Mouse (Mus musculus) heart, embryonic 12.5 days (tissue): ENCODE data around the gene Wasf1. TPM values are rescaled to one million over a fixed set of nuclear protein-coding genes. Genes with fewer than 3 reads are reported as not detected.
A peak's percentile ranks its signal among the peaks of the same experiment; 100 is the strongest.

ENCODE experiments used
- ATAC-seq: fragments of 200-750 bp; cut with Nextera tagmentation; 2 replicates; pipeline ENCODE4 v1.8.0; 2017; ENCODE audit warnings: moderate TSS enrichment, moderate library complexity; ENCODE audit not compliant: insufficient number of reproducible peaks, low FRiP score
- H3K27ac ChIP-seq: fragments of 300-500 bp; sonication (generic); 2 replicates; pipeline ENCODE4 v1.5.1; 2016; ENCODE audit warnings: mild to moderate bottlenecking, moderate library complexity; ENCODE audit not compliant: poor library complexity, severe bottlenecking
- H3K27me3 ChIP-seq: fragments of 300-500 bp; sonication (generic); replicated peaks from 2 replicates; pipeline ENCODE4 v1.6.1; 2016; ENCODE audit warnings: mild to moderate bottlenecking, moderate library complexity
- H3K36me3 ChIP-seq: fragments of 300-500 bp; sonication (generic); 2 replicates; pipeline ENCODE4 v1.6.1; 2016; ENCODE audit warnings: mild to moderate bottlenecking, moderate library complexity
- H3K4me1 ChIP-seq: fragments of 300-500 bp; sonication (generic); replicated peaks from 2 replicates; pipeline ENCODE4 v1.6.1; 2016; ENCODE audit warnings: mild to moderate bottlenecking
- H3K4me2 ChIP-seq: fragments of 300-500 bp; sonication (generic); 2 replicates; pipeline ENCODE4 v1.6.1; 2016; ENCODE audit warnings: mild to moderate bottlenecking, moderate library complexity
- H3K4me3 ChIP-seq: fragments of 300-500 bp; sonication (generic); 2 replicates; pipeline ENCODE4 v1.5.1; 2016; ENCODE audit warnings: mild to moderate bottlenecking
- H3K9ac ChIP-seq: fragments of 300-500 bp; sonication (generic); 2 replicates; pipeline ENCODE4 v1.6.1; 2016; ENCODE audit warnings: mild to moderate bottlenecking, moderate library complexity
- H3K9me3 ChIP-seq: fragments of 300-500 bp; sonication (generic); replicated peaks from 2 replicates; pipeline ENCODE4 v1.6.1; 2016; ENCODE audit warnings: mild to moderate bottlenecking, moderate library complexity
- WGBS: fragments of 180-500 bp; shearing (Covaris S2); methylation state at CpG from one replicate; pipeline ENCODE4 v1.1.7; 2016; 5-methylcytosine and 5-hydroxymethylcytosine counted together
- polyA plus RNA-seq: library from polyadenylated mRNA; unstranded; fragments of >200 nt; fragmentation: Nextera tagmentation; extraction: Ambion mirVana; gene quantifications from 2 replicates; pipeline ENCODE4 v1.2.1, GENCODE M21; 2016

Wasf1 gene
- polyA plus RNA-seq, 1 experiment from 2014 or later, result 17.1 TPM

DNA sequence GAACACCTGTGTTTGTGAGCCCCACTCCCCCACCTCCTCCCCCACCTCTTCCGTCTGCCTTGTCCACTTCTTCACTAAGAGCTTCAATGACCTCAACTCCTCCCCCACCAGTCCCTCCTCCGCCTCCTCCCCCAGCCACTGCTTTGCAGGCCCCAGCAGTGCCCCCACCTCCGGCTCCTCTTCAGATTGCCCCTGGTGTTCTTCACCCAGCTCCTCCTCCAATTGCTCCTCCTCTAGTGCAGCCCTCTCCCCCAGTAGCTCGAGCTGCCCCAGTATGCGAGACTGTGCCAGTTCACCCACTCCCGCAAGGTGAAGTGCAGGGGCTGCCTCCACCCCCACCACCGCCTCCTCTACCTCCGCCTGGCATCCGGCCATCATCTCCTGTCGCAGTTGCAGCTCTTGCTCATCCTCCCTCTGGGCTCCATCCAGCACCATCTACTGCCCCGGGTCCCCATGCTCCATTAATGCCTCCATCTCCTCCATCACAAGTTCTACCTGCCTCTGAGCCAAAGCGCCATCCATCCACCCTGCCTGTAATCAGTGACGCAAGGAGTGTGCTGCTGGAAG is 53.0 kb downstream of the Wasf1 start:
- no peak overlapping the region for H3K4me3 ChIP-seq
- H3K27me3 ChIP-seq, result no peaks in the 10 kb centered on the region
- no peak overlapping the region for H3K9ac ChIP-seq
- WGBS, result 71% methylated on average over 13 of the region's 13 CpGs
- 0 out of 2 replicates have a peak, but pooled peaks cover 4% of the 10 kb centered on the region for H3K4me1 ChIP-seq
- ATAC-seq, result no peak
- H3K27ac ChIP-seq, result no peak overlapping the region
- peaks cover 48% of the 10 kb centered on the region for H3K36me3 ChIP-seq
- H3K9me3 ChIP-seq, result no peaks in the 10 kb centered on the region
- no peak overlapping the region for H3K4me2 ChIP-seq

DNA sequence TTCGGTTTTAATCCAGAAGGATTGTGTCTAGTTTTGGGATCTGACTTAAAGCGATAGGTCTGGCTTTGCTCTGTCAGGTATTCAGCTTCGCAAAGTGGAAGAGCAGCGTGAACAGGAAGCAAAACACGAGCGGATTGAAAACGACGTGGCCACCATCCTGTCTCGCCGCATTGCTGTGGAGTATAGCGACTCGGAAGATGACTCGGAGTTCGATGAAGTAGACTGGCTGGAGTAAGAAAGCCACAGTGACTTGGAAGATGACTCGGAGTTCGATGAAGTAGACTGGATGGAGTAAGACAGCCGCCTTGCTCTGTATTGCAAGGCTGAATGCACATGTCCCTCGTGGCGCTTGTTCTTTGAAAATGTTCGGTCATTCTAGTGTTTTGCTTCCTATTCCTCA is 54.3 kb downstream of the Wasf1 start:
- no peak overlapping the region for H3K27ac ChIP-seq
- H3K9me3 ChIP-seq, result no peaks in the 10 kb centered on the region
- no peak for ATAC-seq
- H3K4me3 ChIP-seq, result no peak overlapping the region
- WGBS, result 92% methylated on average over 20 of the region's 20 CpGs
- no peak overlapping the region for H3K4me2 ChIP-seq
- H3K36me3 ChIP-seq, result peaks cover 38% of the 10 kb centered on the region
- H3K4me1 ChIP-seq, result 0 out of 2 replicates have a peak, but pooled peaks cover 4% of the 10 kb centered on the region
- no peak overlapping the region for H3K9ac ChIP-seq
- no peaks in the 10 kb centered on the region for H3K27me3 ChIP-seq

DNA sequence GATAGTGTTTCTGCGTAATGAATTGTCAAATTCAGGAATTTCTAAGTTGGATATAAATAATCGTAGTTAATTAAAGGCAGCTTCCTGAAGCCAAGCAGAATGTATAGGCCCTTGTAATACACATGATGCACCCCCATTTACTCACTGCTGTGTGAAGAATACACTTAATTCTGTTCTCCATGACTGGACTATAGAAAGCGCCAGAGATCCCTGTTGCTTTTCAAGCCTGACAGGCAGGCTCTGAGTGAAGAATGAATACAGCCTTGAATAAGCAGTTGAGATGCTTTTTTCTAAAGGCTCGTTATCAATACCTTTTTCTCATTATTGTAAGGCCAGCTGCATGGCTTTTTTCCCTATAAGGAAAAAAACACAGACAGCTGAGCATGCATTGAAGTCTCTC is 59.4 kb downstream of the Wasf1 start:
- Histone ChIP-seq H3K27ac (no peak overlapping the region), H3K9me3 (no peaks in the 10 kb centered on the region), H3K4me2 (no peak overlapping the region), H3K36me3 (peaks cover 18% of the 10 kb centered on the region), H3K27me3 (no peaks in the 10 kb centered on the region), H3K9ac (no peak overlapping the region), H3K4me3 (no peak overlapping the region), H3K4me1 (no peaks in the 10 kb centered on the region)
- no peak for ATAC-seq
- 77% methylated on average over 4 of the region's 4 CpGs for WGBS

DNA sequence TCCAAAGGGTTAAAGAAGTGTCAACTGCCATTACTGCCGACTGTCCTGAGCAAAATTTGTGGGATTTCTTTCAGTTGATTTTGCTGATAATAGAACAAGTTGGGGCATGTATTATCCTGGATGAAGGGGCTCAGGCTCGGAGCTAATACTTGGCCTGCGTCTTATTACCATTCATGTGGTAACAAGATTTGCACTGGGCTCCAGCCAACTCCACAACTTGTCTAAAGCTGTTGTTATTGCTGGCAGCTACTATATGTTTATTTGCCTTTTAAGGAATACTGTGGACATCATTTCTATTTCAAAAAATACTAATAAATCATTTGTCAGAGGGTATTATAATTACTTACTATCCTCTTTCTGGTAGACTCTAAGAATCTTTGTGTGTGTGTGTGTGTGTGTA is 66.9 kb downstream of the Wasf1 start:
- Histone ChIP-seq H3K4me2 (no peak overlapping the region), H3K9me3 (no peaks in the 10 kb centered on the region), H3K27me3 (no peaks in the 10 kb centered on the region), H3K4me3 (no peak overlapping the region), H3K36me3 (0 out of 2 replicates have a peak, but pooled peaks cover 4% of the 10 kb centered on the region), H3K27ac (no peak overlapping the region; the same call in 1 of the 2 replicates), H3K9ac (no peak overlapping the region), H3K4me1 (peaks cover 5% of the 10 kb centered on the region; the same call in 1 of the 2 replicates)
- ATAC-seq, result no peak
- 77% methylated on average over 3 of the region's 3 CpGs for WGBS

DNA sequence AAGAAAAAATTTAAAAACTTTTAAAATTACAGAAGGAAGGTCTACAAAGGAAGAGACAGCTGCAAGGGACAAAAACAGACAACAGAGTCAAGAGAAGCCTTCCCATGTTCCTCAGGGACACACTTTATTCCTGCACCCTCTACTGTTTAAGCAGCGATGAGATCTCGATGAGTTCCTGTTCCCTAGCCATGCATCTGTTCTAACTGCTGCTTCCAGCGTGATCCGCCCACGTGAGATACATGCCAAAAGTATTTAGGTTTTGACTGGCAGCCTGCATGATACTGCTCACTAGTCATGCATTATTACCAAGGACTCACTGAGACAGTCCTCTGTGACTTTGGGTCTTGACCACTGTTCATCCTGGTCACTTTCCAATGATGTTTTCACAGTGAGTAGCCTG is 72.9 kb downstream of the Wasf1 start:
- no peak overlapping the region for H3K4me3 ChIP-seq
- no peak overlapping the region for H3K9ac ChIP-seq
- H3K27me3 ChIP-seq, result no peaks in the 10 kb centered on the region
- H3K36me3 ChIP-seq, result 0 out of 2 replicates have a peak, but pooled peaks cover 3% of the 10 kb centered on the region
- no peak overlapping the region for H3K4me2 ChIP-seq
- H3K4me1 ChIP-seq, result no peaks in the 10 kb centered on the region
- WGBS, result 84% methylated on average over 5 of the region's 5 CpGs
- no peak for ATAC-seq
- no peak overlapping the region for H3K27ac ChIP-seq
- peaks cover 4% of the 10 kb centered on the region for H3K9me3 ChIP-seq

GRCm38 (mm10) chr10:40961365-40961764 is 78.1 kb downstream of the Wasf1 start:
- no peak for ATAC-seq
- Histone ChIP-seq H3K36me3 (0 out of 2 replicates have a peak, but pooled peaks cover 3% of the 10 kb centered on the region), H3K27ac (no peak overlapping the region), H3K9me3 (peaks cover 4% of the 10 kb centered on the region), H3K4me2 (no peak overlapping the region), H3K4me1 (no peaks in the 10 kb centered on the region), H3K27me3 (no peaks in the 10 kb centered on the region), H3K9ac (no peak overlapping the region), H3K4me3 (no peak overlapping the region)
- WGBS, result 38% methylated on average over 6 of the region's 6 CpGs

- H3K36me3 ChIP-seq, result 0 out of 2 replicates have a peak, but pooled peaks cover 3% of the 10 kb centered on the region
- H3K9ac ChIP-seq, result no peak overlapping the region
- no peak overlapping the region for H3K27ac ChIP-seq
- H3K4me1 ChIP-seq, result no peaks in the 10 kb centered on the region
- H3K4me2 ChIP-seq, result no peak overlapping the region
- no peak for ATAC-seq
- H3K4me3 ChIP-seq, result no peak overlapping the region
- peaks cover 4% of the 10 kb centered on the region for H3K9me3 ChIP-seq
- no peaks in the 10 kb centered on the region for H3K27me3 ChIP-seq
- WGBS, result 83% methylated on average over 4 of the region's 4 CpGs
These were observed 78.7 kb downstream of the Wasf1 start for GRCm38 (mm10) chr10:40962008-40962407.

GRCm38 (mm10) chr10:40964546-40964945 is 81.3 kb downstream of the Wasf1 start:
- no peak overlapping the region for H3K4me3 ChIP-seq
- WGBS, result 63% methylated on average over 4 of the region's 4 CpGs
- no peaks in the 10 kb centered on the region for H3K36me3 ChIP-seq
- H3K27me3 ChIP-seq, result no peaks in the 10 kb centered on the region
- H3K4me2 ChIP-seq, result no peak overlapping the region
- no peak overlapping the region for H3K27ac ChIP-seq
- H3K9ac ChIP-seq, result no peak overlapping the region
- no peaks in the 10 kb centered on the region for H3K9me3 ChIP-seq
- no peak for ATAC-seq
- peaks cover 4% of the 10 kb centered on the region for H3K4me1 ChIP-seq

DNA sequence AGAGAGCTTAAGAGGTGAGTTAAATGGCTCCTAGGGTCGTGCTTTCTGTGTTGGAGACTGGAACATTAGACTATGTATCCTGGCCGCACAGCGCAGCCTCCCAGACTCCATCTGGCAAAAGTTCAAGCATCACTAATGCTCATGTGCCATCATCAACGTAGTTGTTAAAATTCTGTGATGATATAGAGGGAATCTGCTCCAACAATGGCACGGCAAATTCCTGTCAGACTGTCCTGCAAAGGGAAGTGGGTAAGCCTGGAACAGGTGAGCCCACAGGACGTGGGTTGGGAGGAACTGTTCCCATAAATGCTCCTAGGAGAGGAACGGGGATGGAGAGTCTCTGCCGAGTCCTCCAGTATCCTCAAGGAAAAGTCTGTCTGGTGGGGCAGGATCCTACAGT is 85.3 kb downstream of the Wasf1 start:
- Histone ChIP-seq H3K4me1 (peaks cover 10% of the 10 kb centered on the region), H3K9me3 (no peaks in the 10 kb centered on the region), H3K9ac (no peak overlapping the region), H3K4me3 (no peak overlapping the region), H3K27ac (no peak overlapping the region), H3K27me3 (no peaks in the 10 kb centered on the region), H3K36me3 (no peaks in the 10 kb centered on the region), H3K4me2 (no peak overlapping the region)
- WGBS, result 68% methylated on average over 8 of the region's 8 CpGs
- no peak for ATAC-seq

DNA sequence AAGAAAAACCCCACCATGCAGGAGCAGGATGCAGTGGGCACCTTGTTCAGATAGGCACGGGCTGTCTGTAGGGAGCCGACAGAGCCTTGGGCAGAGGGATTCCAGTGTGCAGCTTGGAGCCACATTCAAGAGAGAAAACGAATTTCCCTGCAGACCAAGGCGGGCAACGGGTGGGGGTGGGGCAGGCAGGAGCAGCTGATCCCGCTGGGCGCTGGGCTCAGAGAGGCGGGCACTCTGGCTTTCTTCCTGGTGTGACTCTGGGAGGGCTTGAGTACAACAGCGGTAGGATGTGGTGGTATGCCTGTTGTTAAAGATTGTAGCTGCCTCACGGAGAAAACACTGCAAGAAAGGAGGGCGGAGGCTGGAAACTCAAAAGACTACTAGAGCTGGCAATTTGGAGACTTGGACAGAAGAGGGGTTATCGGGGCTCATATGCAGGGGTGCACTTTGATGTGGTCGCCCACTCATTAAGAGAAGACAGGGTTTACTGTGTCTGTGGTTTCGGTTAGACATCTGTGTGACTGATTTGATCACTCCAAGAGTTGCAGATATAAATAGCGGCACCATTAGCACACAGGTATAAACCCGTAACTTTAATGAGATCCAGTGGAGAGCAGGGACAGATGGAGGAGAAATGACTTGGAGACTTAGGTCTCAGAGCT is 86.2 kb downstream of the Wasf1 start:
- WGBS, result 10% methylated on average over 16 of the region's 16 CpGs
- H3K4me3 ChIP-seq, result peak overlapping the region; percentile 44
- H3K4me2 ChIP-seq, result peak overlapping the region; percentile 73
- H3K36me3 ChIP-seq, result no peaks in the 10 kb centered on the region
- H3K4me1 ChIP-seq, result peaks cover 10% of the 10 kb centered on the region
- no peak overlapping the region; the same call in 1 of the 2 replicates for H3K27ac ChIP-seq
- no peaks in the 10 kb centered on the region for H3K27me3 ChIP-seq
- ATAC-seq, result no peak
- peak overlapping the region; percentile 62 for H3K9ac ChIP-seq
- H3K9me3 ChIP-seq, result no peaks in the 10 kb centered on the region

GRCm38 (mm10) chr10:40970601-40971245 is 87.4 kb downstream of the Wasf1 start:
- Histone ChIP-seq H3K9ac (no peak overlapping the region), H3K4me1 (peaks cover 10% of the 10 kb centered on the region), H3K36me3 (no peaks in the 10 kb centered on the region), H3K27me3 (no peaks in the 10 kb centered on the region), H3K4me2 (no peak overlapping the region), H3K9me3 (no peaks in the 10 kb centered on the region), H3K4me3 (no peak overlapping the region), H3K27ac (no peak overlapping the region)
- WGBS, result 80% methylated on average over 12 of the region's 12 CpGs
- no peak for ATAC-seq
